Mouse (Mus musculus) c-Kit-positive CD71-positive TER-119-negative erythroid progenitor cells, embryonic 14.5 days (primary cell): ENCODE data around the gene Ssbp4.

Experiments used
- DNase-seq: peaks from one replicate; pipeline ENCODE4 v3.0.0-alpha.2; 2013; ENCODE audit warnings: low read depth

Gene Ssbp4

DNA sequence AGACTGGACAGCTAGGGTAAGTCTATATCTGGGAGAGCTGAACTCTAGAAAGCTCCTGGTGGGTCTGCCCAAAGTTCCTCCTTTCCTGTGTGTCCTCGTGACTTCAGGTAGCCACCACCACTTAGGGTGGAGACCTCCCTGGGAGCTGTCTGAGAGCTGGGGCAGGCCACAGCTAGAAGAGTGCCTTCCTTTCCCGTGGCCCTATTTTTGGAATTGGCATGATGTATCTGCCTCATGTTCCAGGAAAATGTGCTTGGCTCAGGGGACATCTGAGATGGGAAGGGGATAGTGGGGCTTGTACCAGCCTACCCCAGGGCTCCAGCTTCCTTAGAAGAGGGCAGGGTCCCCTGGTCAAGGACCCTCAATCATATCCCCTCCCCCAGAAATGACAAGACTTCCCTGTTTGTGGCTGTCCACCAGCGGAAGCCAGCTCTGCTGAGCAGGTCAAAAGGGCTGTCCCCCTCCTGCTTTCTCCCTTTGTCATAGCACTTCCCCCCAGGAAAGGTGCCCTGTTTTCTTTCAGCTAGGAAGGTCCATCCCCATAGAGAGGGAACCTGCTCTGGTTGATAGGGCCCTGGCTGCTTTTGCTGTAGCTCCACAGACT, 57.0 kb downstream of the Ssbp4 start:
- no peak for DNase-seq

- no peak for DNase-seq
These were observed 59.1 kb downstream of the Ssbp4 start for GRCm38 (mm10) chr8:70549412-70550184.

DNA sequence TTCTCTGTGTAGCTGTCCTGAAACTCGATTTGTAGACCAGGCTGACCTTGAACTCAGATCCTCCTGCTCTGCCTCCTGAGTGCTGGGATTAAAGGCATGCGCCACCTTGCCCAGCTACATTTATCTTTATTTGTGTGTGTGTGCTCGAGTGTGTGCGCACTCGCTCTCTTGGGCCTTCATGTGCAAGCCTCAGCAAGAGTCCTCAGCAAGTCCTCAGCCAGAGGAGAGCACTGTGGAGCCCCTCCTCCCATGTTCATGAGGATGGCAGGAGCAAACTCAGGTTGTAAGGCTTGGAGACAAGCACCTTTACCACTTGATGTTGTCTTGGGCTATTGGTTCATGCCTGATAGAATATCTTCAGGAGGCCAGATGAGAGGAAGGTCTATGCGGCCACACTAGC, 60.9 kb downstream of the Ssbp4 start:
- no peak for DNase-seq
